Mouse (Mus musculus): ENCODE results near the gene Slc25a34.

Slc25a34 gene

DNA sequence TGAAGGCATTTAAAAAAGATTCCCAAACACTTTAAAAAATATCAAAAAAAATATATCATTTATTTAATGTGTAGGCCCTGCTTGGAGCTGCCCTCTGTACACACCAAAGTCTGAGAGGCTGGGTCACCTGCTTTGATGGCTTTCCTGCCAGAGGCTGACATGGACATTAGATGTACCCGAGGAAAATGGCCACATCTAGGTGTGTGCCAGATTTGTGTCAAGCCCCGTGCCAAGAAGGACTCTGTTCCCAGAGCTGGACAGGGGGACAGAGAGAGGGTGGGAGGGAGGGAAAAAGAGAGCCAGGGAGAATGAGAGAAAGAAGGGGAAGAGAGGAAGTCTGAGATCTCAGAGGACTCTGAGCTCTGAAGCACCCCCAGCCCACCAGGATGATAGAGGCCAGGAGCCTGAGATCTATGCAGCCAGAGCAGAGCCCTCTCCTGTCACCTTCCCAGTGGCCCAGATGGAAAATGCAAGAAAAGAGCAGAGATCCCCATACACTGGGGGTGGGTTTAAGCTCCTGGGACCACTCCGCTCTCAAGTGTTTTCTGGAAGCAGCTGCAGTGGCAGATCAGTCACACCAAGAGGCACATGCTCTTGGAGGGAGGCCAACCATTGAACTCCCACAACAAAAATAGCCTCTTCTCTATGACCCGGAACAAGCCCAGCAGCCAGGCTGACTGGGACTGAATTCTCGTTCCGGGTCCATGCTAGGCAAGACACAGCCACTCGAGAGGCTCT lies 19.7 kb upstream of the Slc25a34 start:
- no peak for DNase-seq

DNA sequence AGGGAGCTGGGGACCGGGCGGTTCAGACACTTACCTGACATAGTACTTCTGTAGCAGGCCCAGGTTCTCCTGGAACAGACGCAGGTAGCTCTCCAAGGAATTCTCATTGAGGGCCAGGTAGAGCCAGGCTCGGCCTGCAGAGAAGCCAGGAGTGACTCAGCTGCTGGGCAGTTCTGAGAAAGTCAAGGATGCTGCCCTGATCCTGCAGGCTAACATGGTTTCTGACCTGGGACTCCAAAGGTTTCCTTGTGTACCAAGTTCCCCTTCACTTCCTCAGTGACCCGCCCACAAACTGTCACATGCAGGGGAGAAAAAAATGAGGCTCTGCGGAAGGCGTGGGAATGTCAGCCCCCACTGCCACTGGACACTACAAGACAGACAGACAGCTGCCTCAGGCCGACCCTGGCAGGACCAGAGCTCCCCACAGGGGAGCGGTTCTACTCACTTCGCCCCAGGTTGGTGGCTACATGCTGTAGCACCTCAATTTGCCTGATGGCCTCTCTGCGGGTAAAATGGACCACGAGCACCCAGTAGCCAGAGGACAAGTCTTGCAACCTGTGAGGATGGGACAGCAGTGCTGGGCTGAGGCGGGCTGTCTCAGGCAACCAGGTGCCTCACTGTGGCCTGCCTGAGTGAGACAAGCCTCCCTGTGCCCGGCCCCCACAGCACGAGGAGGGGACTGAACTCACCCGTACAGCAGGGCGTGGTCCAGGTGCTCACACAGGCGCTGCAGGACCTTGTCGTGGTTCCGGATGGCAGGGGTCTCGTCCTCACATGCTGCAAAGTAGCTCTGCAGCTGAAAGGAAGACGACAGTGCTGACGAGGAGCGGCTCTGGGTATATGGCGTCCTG lies 18.6 kb upstream of the Slc25a34 start:
- DNase-seq, result no peak

DNA sequence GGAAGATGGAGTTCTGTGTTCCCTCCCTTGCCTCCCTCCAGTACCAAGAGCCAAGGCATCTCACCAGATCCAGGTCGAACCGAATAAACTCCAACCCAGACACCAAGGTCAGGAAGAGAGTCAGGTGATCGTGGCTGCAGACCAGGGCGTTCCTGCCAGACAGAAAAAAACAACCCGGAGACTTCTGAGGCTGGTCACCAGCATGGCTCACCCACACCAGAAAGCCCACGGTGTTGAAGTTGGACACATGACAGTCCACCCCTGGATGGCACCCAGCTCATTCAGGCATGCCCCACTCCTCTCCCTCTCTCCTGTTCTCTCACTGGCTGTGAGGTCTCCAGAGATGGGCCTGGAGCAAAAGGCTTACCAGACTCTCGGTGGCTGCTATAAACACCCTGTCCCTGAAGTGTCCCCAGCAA lies 17.7 kb upstream of the Slc25a34 start:
- no peak for DNase-seq

DNA sequence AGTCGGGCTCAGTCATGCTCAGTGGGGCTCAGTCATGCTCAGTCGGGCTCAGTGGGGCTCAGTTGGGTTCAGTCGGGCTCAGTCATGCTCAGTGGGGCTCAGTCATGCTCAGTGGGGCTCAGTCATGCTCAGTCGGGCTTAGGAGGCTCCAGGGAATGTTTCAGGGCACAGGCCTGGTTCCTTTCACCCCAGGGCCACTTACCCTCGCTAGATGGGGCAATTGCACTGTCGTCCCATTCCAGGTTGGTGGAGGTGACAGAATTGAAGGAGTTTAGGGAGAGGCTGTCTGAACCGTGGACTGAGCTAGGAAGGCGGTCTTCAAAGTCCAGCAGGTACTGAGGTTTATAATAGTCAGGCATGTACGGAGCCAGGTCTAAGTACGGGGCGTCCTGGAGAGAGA lies 15.9 kb upstream of the Slc25a34 start:
- no peak for DNase-seq

DNA sequence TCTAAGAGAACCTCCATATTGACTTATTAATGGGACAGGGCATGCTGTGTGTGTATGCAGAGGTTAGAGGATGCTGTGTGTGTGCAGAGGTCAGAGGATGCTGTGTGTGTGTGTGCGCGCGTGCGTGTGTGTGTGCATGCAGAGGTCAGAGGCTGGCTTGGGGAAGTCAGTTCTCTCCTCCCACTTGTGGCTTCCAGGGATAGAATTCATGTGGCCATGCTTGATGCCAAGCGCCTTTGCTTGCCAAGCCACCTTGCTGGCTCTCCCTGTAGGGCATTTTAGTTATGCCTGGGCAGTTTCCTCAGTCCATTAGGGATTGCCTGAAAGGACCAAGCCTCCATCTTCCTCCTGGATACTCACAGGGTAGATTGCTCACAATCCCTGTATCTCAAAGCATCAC lies 13.1 kb upstream of the Slc25a34 start:
- no peak for DNase-seq

DNA sequence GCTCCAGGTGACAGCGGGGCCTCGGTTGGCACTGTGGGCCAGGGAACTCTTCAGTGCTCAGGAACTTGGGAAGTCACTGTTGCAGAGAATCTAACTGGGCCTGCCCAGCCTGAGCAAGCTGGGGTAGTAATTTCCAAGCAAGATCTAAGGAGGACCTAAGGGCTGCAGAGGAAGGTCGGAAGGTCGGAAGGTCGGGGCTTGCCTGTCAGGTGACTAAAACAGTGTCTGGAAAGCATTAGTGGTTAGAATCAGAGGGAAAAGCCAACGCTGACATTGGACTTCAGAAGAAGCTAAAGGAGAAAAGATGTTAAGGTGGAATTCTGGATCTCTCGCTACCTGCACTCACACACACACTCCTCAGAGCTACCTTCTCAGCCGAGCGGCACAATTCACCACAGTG lies 12.4 kb upstream of the Slc25a34 start:
- DNase-seq, result no peak

DNA sequence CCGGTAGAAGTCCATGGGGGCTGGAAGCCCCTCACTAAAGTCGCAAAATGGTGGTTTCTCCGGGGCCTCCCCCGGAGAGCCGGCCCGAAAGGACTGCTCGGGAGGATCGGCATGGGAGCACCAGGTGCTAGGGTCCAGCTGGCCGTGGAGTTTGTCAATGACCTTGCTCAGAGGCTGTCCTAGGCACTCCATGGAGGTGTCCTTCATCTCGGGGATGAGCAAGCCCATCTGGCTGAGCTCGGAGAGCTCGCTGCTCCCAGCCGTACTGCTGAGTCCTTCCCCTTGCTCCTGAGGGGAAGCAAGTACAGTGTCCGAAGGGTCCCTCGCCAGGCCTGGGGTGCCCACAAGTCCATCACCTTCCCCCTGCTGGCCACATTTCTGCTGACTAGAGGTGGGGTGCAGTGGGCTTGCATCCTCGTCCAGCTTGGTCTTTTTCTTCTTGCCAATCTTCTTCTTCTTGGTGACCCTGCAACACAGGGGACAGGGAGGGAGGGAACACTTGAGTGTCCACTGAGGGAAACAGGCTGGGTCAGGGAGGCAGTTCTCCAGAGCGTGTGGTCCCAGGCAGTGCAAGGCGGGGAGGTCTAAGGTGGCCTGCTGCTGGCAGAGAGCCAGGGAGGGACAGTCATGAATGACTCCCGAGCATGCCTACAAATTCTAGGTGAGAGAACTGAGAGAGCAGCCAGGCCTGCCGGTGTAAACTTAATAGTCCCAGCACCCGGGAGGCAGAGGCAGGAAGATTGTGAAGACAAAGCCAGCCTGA lies 8.7 kb upstream of the Slc25a34 start:
- no peak for DNase-seq

DNA sequence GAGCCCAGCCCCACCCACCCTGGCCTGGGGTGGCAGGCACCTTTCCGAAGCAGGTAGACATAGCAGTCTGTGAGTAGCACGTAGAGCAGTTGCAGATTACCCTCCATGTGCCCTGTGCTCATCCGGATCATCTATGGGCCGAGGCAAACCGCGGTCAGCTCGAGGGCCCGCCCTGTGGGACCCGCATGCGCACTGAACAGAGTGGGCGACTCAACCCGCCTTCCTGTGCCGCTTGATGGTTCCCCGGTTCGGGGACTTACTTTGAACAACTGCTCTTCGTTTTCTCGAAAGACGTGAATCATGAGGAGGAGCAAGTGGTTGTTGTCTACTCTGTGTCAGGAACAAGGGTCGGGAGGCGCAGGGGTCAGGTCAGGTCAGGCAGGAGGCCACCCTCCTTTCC lies 7.6 kb upstream of the Slc25a34 start:
- no peak for DNase-seq

DNA sequence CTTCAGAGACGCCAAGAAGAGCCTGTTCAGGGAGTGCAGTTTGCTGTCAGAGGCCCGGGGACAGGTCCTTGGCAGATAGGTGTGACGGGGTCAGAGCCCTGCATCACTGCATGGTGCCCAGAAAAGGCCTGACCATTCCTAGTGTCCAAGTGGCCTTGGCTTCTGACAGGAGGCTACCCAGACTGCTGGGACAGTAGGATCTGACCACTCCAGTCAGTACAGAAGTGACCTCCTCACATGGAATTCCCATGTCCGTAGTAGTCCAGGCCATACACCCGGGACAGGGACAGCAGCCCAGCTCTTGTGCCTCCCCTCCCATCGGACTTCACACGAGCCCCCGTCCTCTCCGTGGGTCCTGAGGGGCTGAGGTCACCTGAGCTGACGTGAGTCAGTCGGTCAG lies 6.4 kb upstream of the Slc25a34 start:
- DNase-seq, result no peak

DNA sequence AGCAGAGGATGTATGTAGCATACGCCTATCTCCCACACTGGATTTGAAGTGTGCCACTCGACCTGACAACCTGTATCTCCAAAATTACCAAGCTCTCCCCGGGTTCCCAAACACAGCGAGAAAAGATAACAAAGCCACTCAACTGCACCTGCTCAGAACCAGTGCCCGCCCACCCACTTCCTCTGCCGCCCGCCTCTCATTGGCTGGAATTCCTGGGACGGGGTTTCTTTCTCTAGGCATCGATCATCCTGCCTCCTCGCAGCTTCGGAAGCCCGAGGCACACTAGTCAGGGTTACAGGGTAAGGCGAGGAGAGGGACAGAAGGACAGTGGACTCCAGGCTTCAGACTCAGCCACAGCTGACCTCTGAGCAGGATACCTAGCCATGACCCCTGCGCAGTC lies 5.0 kb upstream of the Slc25a34 start:
- no peak for DNase-seq

DNA sequence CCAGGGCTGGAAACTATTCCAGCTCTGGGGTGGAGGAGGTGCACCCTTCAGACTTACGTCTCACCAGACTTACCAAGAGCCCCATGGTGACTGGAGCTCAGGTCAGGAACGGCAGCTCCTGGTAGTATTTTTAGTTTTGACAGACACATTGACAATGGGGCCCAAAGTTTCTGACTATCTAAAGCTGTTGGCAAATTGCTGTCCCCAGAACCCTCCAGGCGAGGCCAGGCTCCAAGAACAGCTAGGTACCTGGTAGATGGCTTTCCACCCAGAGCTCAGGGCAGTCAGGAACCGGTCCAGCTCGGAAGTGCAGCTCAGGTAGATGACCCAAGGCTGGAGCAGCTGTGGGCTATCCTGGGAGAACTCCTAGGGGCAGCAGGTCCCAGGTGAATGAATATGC lies 3.9 kb upstream of the Slc25a34 start:
- no peak for DNase-seq

DNA sequence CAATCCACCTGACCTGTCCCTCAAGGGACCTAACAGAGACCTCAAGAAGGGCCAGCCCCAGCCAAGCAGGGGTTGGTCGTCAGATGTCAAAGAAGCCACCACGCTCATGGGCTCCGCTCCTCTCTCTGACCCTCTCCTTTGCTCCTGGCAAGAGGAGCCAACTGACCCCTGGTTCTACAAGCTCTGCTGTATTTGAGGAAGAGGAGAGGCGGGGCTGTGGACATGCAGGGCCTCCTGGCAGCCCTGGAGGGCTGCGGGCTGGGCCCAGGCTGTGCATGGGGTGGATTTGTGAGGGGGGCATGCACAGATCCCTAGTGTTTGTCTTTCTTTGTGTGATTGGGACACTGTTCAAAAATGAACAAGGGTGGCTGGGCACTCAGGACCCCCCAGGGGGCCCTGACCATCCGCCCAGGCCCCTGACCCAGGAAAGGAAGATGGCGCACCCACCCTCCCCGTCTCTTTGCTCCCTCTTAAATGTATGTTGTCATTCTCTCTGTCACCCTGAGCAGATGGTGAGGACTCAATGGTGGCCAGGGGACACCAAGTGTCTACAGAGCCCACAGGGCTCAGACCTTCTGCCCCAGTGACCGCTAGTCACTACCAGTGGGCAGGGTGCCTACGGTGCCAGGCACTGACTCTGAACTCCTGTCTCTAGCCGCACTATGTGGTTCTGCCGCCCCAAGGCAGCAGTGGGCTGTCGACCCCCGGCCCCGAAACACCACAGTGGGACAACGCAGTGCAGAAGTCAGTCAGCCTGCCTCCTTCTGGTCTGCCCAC lies 2.3 kb upstream of the Slc25a34 start:
- no peak for DNase-seq

DNA sequence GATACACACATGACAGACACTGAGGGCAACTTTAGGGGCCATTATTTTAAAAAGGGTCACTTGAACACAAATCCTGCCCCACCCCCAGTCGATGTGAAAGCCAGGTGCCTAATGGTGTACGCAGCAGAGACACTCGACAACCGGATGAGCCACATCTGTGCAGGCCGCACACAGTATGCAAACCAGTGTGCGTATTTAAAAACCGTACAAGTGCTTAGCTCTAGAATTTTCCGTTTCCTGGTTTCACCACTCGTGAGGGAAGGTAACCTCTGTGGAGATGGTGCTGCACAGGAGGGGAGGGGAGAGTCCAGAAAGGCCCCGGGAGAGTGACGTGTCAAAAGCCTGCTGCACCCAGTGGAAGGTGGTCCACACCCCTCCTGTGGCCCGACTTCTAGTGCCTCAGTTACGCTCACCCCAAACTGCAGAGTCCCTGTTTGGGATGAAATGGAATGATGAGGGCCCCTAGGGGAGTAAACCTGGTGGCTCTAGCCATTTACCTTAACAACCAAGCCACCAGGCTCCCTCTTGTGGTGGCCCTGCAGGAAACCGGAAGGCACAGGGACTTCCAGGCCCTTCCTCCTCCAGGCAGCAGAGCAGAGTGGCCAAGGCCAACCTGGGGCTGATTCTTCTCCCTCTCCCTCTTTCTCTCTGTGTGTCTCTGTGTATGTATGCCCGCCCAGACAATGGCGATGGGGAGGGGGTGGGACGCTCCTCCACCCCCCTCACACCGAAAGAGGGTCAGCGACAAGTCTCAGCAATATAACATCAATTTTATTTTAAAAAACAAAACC lies 1.6 kb upstream of the Slc25a34 start:
- peak; percentile 43 for DNase-seq

DNA sequence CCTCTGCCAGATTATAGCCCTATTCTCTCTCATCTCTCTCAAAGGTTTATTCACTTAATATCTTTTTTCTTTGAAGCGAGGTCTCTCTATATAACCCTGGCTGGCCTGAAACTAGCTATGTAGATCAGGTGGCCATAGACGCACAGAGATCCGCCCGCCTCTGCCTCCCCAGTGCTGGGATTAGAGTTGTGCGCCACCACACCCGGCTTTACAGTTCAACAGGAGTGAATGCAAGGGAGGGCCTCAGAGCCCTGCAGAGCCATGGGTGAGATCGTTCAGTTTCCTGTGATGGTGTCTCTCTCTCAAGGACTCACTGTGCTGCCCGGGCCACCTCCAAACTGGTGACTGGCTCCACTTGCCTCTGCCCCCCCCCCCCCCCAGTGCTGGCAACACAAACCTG lies 513 bp upstream of the Slc25a34 start:
- DNase-seq, result no peak

DNA sequence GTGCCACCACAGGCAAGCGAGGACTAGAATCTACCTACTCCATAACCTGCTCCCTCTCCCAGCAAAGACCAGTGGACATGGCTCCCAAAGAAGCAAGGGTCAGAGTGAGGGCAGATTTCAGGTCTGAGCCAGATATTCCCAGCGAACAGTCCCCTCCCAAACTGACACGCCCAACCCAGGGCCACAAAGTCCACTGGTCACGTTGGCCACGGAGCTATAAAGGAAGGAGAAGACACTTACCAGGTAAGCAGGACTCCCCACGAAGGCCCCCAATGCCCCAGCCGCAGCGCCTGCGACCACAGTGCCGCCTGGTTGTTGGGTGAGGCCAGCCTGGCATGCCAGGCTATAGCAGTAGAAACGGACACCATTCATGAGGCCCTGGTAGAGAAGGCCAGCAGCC lies 584 bp downstream of the Slc25a34 start:
- no peak for DNase-seq

DNA sequence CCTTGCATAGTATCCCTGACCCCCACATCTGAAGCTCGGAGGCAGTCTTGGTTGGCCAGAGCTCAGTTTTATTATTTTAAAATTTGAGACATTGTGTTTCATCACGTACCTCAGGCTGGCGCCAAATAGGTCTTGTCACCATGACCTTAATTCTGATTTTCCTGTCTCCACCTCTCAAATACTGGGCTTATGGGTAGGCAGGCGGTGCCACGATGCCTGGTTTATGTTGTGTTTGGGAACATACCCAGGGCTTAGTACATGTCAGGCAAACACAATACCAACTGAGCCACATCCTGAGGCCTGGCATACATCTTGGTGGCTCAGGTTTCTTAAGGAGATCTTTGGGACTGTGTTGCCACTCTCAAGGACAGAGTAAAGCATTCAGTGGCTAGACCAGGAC lies 1.0 kb downstream of the Slc25a34 start:
- DNase-seq, result no peak

DNA sequence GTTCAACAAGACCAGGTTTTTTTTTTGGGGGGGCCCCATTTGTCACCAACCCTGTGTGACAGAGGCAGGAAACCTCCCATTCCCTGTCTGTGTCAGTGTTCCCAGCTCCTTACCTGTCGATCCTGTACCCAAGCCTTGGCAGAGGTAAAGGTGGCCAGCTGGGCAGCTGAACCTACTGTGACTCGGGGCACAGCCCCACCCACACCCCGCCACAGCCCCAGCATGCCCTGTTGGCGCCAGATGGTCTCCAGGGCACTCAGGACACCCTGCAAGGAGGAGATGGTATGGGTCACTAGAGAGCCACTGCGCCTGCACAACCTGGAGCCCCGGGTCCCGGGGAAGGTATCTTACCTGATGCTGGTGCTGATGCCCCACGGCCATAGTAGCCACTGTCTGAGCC lies 1.5 kb downstream of the Slc25a34 start:
- no peak for DNase-seq

DNA sequence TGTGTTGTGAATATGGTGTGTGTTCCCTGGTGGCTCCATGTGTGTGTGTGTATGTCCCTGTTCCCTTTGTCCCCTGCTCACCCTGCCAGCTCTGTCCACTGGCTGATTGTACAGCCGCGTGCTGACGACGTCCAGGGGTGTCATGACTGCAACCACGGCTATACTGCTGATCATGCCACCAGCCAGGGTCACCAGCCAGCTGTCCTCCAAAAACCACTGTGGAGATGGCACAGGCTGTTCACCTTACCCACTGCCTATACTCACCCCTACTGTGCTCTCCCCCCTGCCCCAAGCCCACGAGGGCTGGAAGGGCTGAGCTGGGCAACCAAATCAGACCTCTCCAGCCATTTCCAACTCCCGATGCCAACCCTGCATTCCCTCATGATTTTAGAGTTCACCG lies 2.3 kb downstream of the Slc25a34 start:
- no peak for DNase-seq

DNA sequence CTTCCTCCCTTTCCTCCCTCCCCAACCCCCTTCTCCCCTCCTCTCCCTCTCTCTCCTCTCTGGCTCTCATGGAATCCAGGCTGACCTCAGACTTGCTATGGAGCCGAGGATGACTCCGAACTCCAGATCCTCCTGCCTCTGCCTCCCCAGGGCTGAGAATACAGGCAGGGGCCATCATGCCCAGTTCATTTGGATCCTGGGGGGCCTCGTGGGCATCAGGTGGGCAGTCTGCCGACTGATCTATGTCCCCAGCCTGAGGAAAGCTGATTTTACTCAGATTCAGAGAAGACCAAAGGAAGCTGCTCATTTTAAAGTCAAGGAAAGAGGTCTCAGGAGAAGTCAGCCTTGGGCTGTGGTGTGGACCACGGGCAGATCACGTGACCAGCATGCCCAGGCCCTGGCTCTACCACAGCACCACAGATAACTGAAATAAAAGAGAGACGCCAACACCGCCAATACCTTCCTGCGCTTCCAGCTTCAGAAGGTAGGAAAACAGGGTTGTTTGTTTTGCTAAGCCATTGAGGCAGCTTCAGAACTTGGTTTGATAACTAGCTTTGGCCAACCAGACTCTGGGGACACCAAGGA lies 4.2 kb downstream of the Slc25a34 start:
- DNase-seq, result no peak

DNA sequence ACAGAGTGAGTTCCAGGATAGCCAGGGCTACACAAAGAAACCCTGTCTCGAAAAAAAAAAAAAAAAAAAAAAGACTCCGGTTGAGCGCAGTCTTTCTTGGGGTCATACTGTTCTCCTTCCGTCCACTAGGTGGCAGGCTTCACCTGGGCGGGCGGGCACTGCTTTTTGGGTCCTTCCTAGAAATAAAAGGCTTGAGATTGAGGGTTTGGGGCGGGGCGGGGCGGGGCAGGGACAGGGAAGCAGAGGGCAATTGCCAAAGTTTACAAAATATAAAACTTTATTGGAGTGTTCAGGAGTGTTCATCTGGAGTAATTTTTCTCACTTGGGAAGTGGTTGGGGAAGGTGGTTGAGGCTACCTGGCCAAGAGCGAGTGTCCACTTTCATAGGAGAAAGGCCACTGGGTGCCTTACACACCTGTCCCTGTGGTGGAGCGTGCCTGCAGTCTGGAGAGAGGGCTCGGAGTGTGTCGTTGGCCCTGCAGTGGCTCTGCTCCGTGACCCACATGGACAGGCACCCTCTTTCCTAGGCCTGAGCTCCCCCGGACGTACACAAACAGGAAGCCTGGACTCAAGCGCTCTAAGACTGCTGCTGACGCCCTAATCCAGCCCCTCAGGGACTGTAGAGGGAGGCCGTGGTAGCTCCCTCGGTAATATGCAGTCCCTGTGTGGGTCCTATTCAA lies 4.9 kb downstream of the Slc25a34 start, which contains the start of gene Tmem82:
Gene Tmem82 (minus strand): TSS at position 69 of the 679 bp plus-strand sequence.
- peak; percentile 68 for DNase-seq

All from thymus, postnatal 14 days (tissue).